In genomic region chr7:126862147-126862784, GRCm38 (mm10) we compare ENCODE assay signal across 7 mouse cellular contexts. TPM values are rescaled to one million over a fixed set of nuclear protein-coding genes. Genes with fewer than 3 reads are reported as not detected.
A peak's percentile ranks its signal among the peaks of the same experiment; 100 is the strongest.
DNase-seq lines count a peak whose midpoint lies in the region; ATAC-seq and TF ChIP-seq lines count a peak whose summit lies in the region.

Gene Ino80e, minus strand, starts transcription at chr7:126862377.

- peak; percentile 94 for DNase-seq in adrenal gland, postnatal 25 days
- DNase-seq in heart, adult 18-20 months = peak; percentile 95 to 98
- peak; percentile 97 for DNase-seq in kidney, adult 2 months
- DNase-seq in spleen, adult 2 months (ENCODE audit: low read depth in 1 of 2, low spot score in 2 of 2) = peak; percentile 71 to 84

- TF ChIP-seq CTCF in kidney, adult 2 months (conservative IDR thresholded peaks at IDR 0.05; ENCODE audit: insufficient read depth, insufficient read length, low read depth, low read length) = 0 out of 2 replicates have a peak, but pooled peaks have one; percentile 7
- TF ChIP-seq CTCF in spleen, adult 2 months (IDR thresholded peaks at IDR 0.05; ENCODE audit: extremely low read depth, insufficient read depth, insufficient read length, insufficient replicate concordance) = no peak

- peak within 1 kb of the TSS; percentile 73 for H3K4me3 ChIP-seq in embryonic facial prominence, embryonic 12.5 days
- peak within 1 kb of the TSS; percentile 68 for H3K4me3 ChIP-seq in kidney, adult 2 months (ENCODE audit: insufficient read depth, low read depth, low read length)
- peak within 1 kb of the TSS; percentile 69 for H3K4me3 ChIP-seq in limb, embryonic 12.5 days (replicated peaks)
- peak within 1 kb of the TSS; percentile 77 for H3K4me3 ChIP-seq in midbrain, embryonic 15.5 days
- peak within 1 kb of the TSS; percentile 76 for H3K4me3 ChIP-seq in spleen, adult 2 months (ENCODE audit: extremely low read depth, insufficient read depth, insufficient read length)

- peak within 1 kb of the TSS; percentile 86 for H3K27ac ChIP-seq in embryonic facial prominence, embryonic 12.5 days
- H3K27ac ChIP-seq in kidney, adult 2 months (ENCODE audit: insufficient read depth, low read depth, low read length) = peak within 1 kb of the TSS; percentile 63; the same call in 1 of the 2 replicates
- H3K27ac ChIP-seq in limb, embryonic 12.5 days = peak within 1 kb of the TSS; percentile 89
- peak within 1 kb of the TSS; percentile 83 for H3K27ac ChIP-seq in midbrain, embryonic 15.5 days
- peak within 1 kb of the TSS; percentile 71 for H3K27ac ChIP-seq in spleen, adult 2 months (ENCODE audit: insufficient read depth, low read length)

- ATAC-seq in embryonic facial prominence, embryonic 12.5 days (ENCODE audit: insufficient number of reproducible peaks, insufficient read depth, low FRiP score, low TSS enrichment) = peak; percentile 42; the same call in 1 of the 2 replicates
- peak; percentile 53 for ATAC-seq in limb, embryonic 12.5 days (ENCODE audit: insufficient number of reproducible peaks, insufficient read depth, low FRiP score, low TSS enrichment, low read depth)
- ATAC-seq in midbrain, embryonic 15.5 days (replicated peaks) = peak; percentile 78

- H3K9me3 ChIP-seq in embryonic facial prominence, embryonic 12.5 days = no peaks in the 10 kb centered on the region
- H3K9me3 ChIP-seq in limb, embryonic 12.5 days = no peaks in the 10 kb centered on the region
- H3K9me3 ChIP-seq in midbrain, embryonic 15.5 days = no peaks in the 10 kb centered on the region

- under 1% methylated on average over 41 of the region's 41 CpGs for WGBS in embryonic facial prominence, embryonic 12.5 days
- WGBS in kidney, adult 2 months = under 1% methylated on average over 41 of the region's 41 CpGs
- WGBS in limb, embryonic 12.5 days = under 1% methylated on average over 41 of the region's 41 CpGs
- under 1% methylated on average over 41 of the region's 41 CpGs for WGBS in midbrain, embryonic 15.5 days
- under 1% methylated on average over 41 of the region's 41 CpGs for WGBS in spleen, adult 2 months

- H3K27me3 ChIP-seq in embryonic facial prominence, embryonic 12.5 days = no peaks in the 10 kb centered on the region
- no peaks in the 10 kb centered on the region for H3K27me3 ChIP-seq in kidney, adult 2 months (replicated peaks; ENCODE audit: control insufficient read depth, insufficient read depth, low read length)
- H3K27me3 ChIP-seq in limb, embryonic 12.5 days = no peaks in the 10 kb centered on the region
- H3K27me3 ChIP-seq in midbrain, embryonic 15.5 days (replicated peaks) = no peaks in the 10 kb centered on the region
- no peaks in the 10 kb centered on the region for H3K27me3 ChIP-seq in spleen, adult 2 months (ENCODE audit: control insufficient read depth, insufficient read depth, low read length)

- peaks cover 63% of the 10 kb centered on the region for H3K36me3 ChIP-seq in embryonic facial prominence, embryonic 12.5 days
- 0 out of 2 replicates have a peak, but pooled peaks cover 1% of the 10 kb centered on the region for H3K36me3 ChIP-seq in kidney, adult 2 months (ENCODE audit: control insufficient read depth, insufficient read depth, low read length)
- peaks cover 73% of the 10 kb centered on the region for H3K36me3 ChIP-seq in limb, embryonic 12.5 days
- H3K36me3 ChIP-seq in midbrain, embryonic 15.5 days (replicated peaks) = peaks cover 35% of the 10 kb centered on the region; the same call in 1 of the 2 replicates
- peaks cover 18% of the 10 kb centered on the region for H3K36me3 ChIP-seq in spleen, adult 2 months (ENCODE audit: control insufficient read depth, insufficient read depth, low read length)

- H3K4me1 ChIP-seq in embryonic facial prominence, embryonic 12.5 days = peaks cover 25% of the 10 kb centered on the region
- peaks cover 9% of the 10 kb centered on the region; the same call in 1 of the 2 replicates for H3K4me1 ChIP-seq in kidney, adult 2 months (ENCODE audit: control insufficient read depth, insufficient read depth, low read length)
- H3K4me1 ChIP-seq in limb, embryonic 12.5 days (replicated peaks) = peaks cover 30% of the 10 kb centered on the region
- H3K4me1 ChIP-seq in midbrain, embryonic 15.5 days = peaks cover 25% of the 10 kb centered on the region
- no peaks in the 10 kb centered on the region; the same call in 1 of the 2 replicates for H3K4me1 ChIP-seq in spleen, adult 2 months (ENCODE audit: control insufficient read depth, insufficient read depth, insufficient read length)

- H3K9ac ChIP-seq in embryonic facial prominence, embryonic 12.5 days = peak within 1 kb of the TSS; percentile 66
- peak within 1 kb of the TSS; percentile 68 for H3K9ac ChIP-seq in limb, embryonic 12.5 days (replicated peaks)
- H3K9ac ChIP-seq in midbrain, embryonic 15.5 days = peak within 1 kb of the TSS; percentile 60

- peak within 1 kb of the TSS; percentile 88 for H3K4me2 ChIP-seq in embryonic facial prominence, embryonic 12.5 days (replicated peaks)
- H3K4me2 ChIP-seq in limb, embryonic 12.5 days = peak within 1 kb of the TSS; percentile 82
- peak within 1 kb of the TSS; percentile 86 for H3K4me2 ChIP-seq in midbrain, embryonic 15.5 days

- TF ChIP-seq POLR2A in kidney, adult 2 months (IDR thresholded peaks at IDR 0.05; ENCODE audit: low read depth, low read length) = no peak
- no peak for TF ChIP-seq POLR2A in spleen, adult 2 months (IDR thresholded peaks at IDR 0.05; ENCODE audit: low read depth, low read length)

RNA-seq across cellular contexts. Expression of gene Ino80e, which starts in this region (rescaled TPM):
- 44.4 and 50.5 TPM in 2 replicates for total RNA-seq in adrenal gland, postnatal 25 days (2021)
- polyA plus RNA-seq in embryonic facial prominence, embryonic 12.5 days (2016; fragmentation: Nextera tagmentation; extraction: Ambion mirVana) = 96.7 and 99.6 TPM in 2 replicates
- total RNA-seq in heart, adult 18-20 months (2021) = 10 to 100 TPM; 17.2 to 19.1 TPM
- polyA plus RNA-seq in kidney, adult 2 months (2012; rRNA removed) = 39.6 and 47.0 TPM in 2 replicates
- polyA plus RNA-seq in limb, embryonic 12.5 days (2016; fragmentation: Nextera tagmentation; extraction: Ambion mirVana) = 93.3 and 101 TPM in 2 replicates
- polyA plus RNA-seq in midbrain, embryonic 15.5 days (2015; fragmentation: Nextera tagmentation; extraction: Ambion mirVana) = 94.4 and 100 TPM in 2 replicates
- 40.1 and 56.0 TPM in 2 replicates for polyA plus RNA-seq in spleen, adult 2 months (2012; rRNA removed)

Comparison
In these comparisons a context has a peak if more than half of its experiments do, and no peak if none do; other contexts are left out.
1. Peak in every context shown above with its lines: DNase-seq, ATAC-seq, H3K4me3 ChIP-seq and H3K27ac ChIP-seq.